Mouse (Mus musculus): ENCODE measurements around the gene Snx9. TPM values are rescaled to one million over a fixed set of nuclear protein-coding genes. Genes with fewer than 3 reads are reported as not detected.
A peak's percentile ranks its signal among the peaks of the same experiment; 100 is the strongest.

The Snx9 gene
- total RNA-seq, 2 experiments from 2014 or later = 21.0 to 23.9 TPM

DNA sequence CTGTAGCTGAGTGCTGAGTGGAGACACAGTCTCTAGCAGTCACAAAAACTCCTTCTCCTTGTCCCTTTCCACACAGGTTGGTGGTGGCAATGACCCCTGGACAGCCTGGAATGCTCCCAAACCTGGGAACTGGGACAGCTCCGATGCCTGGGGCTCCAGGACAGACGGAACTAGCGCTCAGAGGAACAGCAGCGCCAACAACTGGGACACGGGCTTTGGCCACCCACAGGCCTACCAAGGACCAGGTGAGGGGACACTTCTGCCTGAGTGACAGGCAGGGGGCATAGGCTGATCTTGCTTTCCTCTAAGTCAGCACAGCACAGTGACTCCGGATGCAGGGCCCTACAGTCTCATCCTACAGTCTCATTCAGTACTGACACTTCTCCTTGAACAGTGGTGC is 58.1 kb downstream of the Snx9 start:
- intact Hi-C loops (cut with DNase I; ENCODE audit: low total_unique reads) = no loop called here
- no peak for DNase-seq

DNA sequence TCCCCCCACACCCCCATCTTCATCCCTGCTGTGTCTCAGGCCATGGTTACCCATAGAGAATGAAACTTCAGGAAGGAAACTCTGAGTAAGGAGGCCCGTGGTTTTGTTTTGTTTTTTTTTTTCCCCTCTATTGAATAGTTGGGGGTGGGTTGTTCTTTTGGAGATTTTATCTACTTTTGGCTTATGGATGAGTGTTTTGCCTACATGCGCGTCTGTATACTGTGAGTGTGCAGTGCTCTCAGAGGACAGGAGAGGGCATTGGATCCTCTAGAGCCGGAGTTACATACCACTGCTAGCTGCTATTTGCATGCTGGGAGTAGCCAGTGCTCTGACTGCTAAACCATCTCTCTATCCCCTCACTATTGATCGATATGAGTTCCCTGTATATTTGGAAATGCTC is 60.3 kb downstream of the Snx9 start:
- no peak for DNase-seq
- intact Hi-C loops (cut with DNase I; ENCODE audit: low total_unique reads) = no loop called here

DNA sequence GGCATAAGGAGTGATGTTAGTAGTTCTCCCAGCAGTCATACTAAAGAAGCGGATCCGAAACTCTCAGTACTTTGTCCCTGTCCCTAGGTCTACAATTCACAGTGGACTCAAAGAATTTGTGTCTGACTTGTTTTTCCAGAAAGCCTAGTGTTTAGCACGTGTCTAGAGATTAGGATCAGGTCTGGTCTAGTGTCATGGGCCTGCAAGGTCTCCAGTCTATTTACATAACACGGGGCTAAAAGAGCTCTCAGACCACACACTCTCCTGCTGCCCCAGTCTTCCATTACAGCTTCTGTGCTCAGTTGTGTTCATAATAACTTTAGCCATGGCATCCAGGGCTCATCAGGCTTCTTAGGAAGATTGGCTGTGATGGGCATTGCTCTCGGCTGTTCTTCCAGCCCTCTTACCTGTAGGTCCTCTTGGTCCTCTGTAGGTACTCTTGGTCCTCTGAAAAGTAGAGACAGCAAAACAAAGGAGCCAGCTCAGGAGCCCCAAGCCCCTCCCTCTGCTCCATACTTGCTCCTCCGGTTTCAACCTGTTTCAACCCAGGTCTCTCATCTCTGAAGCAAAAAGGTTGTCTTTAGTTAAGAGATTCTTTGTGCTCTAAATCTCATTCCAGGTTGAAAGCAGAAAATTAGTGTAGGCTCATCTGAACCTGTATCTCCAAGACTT is 62.6 kb downstream of the Snx9 start:
- intact Hi-C loops (cut with DNase I; ENCODE audit: low total_unique reads) = no loop called here
- no peak for DNase-seq

DNA sequence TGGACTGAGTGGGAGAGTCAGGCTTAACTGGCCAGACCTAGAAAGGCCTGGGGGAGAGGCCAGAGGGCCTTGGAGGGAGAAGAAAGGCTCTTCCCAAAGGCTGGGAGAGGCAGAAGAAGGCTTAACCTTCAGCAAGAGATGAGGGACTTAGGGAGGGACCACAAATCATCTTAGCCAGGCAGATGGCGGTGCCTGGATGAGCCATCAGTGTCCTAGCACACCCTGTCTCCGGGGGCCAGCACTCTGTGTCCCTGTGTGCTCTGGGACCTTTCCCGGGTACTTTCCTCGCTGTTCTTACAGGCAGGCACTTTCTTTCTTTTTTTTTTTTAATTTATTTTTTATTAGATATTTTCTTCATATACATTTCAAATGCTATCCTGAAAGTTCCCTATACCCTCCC is 68.6 kb downstream of the Snx9 start:
- DNase-seq = no peak
- intact Hi-C loops (cut with DNase I; ENCODE audit: low total_unique reads) = no loop called here

DNA sequence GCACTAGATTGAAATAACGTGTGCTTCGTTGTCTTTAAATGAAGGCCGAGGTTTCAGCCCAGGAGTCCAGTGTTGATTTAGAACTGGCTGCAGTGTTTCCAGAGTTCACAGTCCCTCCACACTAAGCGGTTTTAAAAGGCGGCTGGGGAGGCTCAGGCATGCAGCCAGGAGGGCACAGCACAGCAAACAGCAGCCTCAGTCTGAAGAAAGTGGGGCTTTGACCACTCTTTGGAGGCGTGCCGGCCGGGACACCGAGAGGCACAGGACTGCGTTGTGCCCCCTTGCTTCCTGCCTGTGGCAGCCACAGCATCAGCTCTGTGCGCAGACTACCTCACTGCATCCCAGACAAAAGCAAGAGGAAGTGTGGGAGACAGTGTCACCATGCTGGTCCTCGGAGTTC is 70.5 kb downstream of the Snx9 start:
- intact Hi-C loops (cut with DNase I; ENCODE audit: low total_unique reads) = no loop called here
- DNase-seq = no peak

DNA sequence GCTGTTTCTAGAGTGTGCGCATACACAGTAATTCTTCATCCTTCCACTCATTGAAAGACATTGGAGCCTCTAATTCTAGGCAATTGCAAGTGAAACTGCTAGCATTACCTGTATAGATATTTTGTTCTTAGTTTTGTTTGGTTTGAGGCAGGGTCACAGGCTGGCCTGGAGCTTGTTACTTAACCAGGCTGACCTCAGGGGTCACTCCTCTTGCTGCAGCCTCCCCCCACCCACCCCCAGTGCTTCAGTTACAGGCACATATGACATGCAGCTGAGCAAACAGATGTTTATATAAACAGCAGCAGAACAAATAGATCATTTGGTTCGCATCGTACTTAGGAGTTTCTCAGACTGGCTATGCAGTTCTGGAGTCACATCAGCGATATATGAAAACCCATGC is 71.7 kb downstream of the Snx9 start:
- no peak for DNase-seq
- intact Hi-C loops (cut with DNase I; ENCODE audit: low total_unique reads) = no loop called here

DNA sequence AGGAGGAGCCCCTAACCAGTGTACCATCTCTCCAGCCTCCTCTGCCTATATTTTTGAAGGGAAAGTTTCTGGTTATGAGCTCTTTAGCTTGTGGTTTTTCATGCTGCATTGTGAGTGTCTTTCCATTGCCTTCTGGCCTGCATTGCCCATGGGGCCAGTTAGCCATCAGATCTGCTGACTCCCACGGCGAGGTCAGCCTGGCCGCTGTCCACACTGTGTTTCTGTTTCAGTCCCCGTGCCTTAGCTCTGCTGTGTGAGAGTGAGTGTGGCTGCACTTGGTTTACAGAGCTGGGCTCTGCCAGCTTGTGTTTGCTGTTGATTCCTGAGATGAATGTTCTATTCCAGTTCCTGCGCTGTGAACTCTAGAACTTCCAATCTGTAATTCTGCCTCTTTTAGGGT is 73.1 kb downstream of the Snx9 start:
- peak; percentile 66 for DNase-seq

DNA sequence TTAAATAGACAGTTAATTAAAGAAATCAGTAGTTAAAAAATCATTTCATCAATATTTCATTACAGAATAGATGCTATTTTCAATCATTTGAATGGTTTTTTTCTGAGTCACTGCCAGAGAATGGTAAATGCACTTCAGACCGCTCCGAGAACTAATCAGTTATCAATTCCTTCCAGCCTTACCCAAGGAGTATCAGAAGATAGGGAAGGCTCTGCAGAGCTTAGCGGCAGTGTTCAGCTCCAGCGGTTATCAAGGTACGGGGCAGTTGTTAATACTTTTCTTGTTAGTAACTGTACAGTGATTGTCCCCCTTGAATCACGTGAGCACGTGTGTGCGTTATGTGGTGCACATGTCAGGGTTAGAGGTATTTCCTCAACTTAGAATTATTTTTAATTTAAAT is 80.8 kb downstream of the Snx9 start:
- DNase-seq = no peak
- intact Hi-C loops (cut with DNase I; ENCODE audit: low total_unique reads) = no loop called here

More for the DNA sequence above, 73.1 kb downstream of the Snx9 start:
- intact Hi-C loops (cut with DNase I; ENCODE audit: low total_unique reads) = no loop called here

DNA sequence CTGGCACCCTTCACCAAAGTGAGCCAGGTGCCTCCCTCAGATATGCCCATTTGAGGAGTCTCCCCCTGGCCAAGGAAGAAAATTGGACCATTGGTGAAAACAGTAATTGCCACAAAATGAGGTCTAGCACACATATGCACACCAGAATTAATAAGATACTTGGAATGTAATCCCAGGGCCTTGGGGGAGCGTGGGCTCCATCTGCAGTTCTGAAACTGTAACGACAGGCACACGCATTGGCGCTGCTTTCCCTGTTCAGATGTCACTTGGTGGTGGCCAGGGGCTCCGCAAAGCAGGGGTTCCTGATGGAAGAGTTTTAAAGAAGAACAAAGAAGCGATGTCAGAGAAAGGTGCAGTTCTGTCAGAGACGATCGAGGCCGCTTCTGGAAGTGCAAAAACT is 82.2 kb downstream of the Snx9 start:
- intact Hi-C loops (cut with DNase I; ENCODE audit: low total_unique reads) = no loop called here
- DNase-seq = no peak

DNA sequence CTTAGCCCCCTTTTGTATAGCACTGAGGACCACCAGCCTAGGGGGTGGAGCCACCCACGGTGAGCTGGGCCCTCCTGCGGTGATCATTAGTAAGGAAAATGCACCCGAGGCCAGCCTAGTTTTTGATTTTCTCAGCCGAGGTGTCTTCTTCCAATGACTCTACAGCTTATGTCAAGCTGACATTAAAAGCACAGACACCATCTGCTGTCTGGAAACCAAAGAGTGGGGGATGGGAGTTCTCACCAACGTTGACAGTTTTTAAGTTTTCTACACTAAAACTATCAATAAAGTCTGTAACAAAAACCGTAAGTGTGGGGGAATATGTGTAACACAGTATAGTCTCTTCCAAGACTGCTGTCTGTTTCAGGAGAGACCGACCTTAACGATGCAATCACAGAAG is 83.1 kb downstream of the Snx9 start:
- intact Hi-C loops (cut with DNase I; ENCODE audit: low total_unique reads) = no loop called here
- no peak for DNase-seq

DNA sequence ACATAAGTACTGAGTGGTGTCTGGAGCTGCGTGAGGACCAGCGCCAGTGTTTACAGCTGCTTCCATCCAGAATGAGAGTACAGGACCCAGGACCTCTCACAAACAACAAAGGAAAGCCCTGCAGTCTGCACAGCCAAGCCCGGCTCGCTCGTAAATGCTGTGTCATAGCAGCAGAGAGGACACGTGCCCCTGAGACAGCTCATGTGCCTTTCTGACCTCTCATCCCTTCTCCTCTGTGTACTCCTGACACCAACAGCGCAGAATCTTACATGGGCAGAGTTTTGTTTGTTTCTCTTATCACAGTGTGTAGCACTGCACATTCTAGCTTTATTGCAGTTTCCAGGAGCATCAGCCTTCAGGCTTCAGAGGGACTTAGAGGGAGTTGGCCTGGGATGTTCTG is 85.6 kb downstream of the Snx9 start:
- no peak for DNase-seq
- intact Hi-C loops (cut with DNase I; ENCODE audit: low total_unique reads) = no loop called here

DNA sequence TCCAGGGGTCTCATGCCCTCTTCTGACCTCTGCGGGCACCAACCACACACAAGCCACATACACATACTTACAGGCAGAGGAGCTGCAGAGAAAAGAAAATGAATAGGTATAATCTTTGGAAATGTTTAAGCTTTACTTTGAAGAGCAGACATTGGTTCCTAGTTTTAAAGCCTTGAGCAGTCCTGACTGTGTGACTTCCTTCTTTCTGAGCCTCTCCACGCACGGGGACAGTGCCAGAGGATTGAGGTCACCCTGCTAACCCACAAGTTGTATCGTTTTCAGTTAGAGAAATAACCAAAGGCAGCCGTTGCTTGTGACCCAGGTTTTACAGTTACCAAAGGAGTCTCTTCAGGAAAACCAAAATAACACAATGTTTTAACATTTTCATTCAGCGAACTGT is 87.9 kb downstream of the Snx9 start:
- intact Hi-C loops (cut with DNase I; ENCODE audit: low total_unique reads) = no loop called here
- DNase-seq = no peak

DNA sequence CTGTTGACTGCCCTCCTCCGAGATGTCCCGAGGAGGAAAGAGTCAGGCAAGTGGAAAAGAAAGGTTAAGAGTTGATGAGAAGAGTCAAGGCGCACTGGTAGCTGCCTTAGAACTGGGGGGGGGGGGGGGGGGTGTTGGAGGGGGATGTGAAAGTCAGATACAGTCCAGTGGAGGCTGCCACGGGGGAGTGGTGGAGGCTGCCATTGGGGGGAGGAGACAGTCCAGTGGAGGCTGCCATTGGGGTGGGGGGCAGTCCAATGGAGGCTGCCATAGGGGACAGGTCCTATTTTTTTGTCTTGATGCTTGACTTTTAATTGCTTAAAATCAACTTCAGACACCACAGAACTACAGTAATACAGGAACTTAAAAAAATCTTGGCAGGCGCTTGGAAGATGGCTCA is 91.0 kb downstream of the Snx9 start:
- intact Hi-C loops (cut with DNase I; ENCODE audit: low total_unique reads) = no loop called here
- no peak for DNase-seq

DNA sequence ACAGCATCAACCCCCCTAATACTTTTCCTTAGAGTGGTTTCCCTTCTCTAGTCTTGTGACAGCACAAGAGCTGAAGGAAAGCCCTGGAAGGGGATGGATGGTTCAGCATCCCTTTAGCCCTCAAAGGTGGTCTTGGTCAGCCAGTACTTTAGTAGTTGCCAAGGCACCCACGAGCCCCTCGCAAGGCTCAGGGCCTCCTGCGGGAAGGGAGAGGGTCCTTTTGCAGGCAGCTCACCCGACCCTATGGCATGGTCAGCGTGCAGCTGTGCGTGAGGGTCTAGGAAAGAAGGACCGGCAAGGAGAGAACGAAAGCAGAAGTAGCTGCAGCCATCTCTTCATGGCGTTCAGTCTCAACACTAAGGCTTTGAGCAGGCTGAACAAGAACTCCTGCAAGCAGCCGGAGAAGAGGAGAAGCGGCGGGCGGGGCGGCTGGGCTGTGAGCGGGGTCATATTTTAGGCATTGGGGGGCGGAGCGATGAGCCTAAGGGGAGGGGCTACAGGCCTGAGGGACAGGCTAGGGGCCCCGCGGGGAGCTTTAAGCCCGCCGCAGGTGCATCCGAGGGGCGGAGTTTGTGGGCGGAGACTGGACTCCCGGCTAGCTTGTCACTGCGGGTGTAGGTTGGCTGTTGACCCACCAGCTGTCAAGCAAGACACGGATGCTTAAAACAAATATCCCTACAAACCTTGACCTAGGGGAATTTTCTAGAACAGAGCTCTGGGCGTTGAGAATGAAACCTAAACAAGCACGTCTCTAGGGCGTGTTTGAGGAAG is 93.6 kb downstream of the Snx9 start:
- DNase-seq = peak; percentile 80
- intact Hi-C loops (cut with DNase I; ENCODE audit: low total_unique reads) = no loop called here

DNA sequence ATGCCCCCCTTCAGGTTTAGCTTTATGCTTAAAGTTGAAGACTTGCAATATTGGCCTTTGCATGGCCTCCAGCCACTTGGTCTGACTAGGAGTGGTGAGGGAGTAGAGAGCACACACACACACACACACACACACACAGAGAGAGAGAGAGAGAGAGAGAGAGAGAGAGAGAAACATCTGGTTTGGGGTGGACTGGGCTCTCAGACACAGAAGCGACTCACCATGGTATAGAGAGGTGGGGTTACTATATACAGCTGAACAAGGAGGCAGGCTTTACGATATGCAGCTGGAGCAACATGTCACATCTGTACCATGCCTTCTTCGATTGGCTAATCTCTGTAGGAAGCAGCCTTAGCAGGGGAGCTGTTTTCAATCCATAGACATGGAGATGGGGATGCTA is 94.6 kb downstream of the Snx9 start:
- no peak for DNase-seq
- intact Hi-C loops (cut with DNase I; ENCODE audit: low total_unique reads) = no loop called here

DNA sequence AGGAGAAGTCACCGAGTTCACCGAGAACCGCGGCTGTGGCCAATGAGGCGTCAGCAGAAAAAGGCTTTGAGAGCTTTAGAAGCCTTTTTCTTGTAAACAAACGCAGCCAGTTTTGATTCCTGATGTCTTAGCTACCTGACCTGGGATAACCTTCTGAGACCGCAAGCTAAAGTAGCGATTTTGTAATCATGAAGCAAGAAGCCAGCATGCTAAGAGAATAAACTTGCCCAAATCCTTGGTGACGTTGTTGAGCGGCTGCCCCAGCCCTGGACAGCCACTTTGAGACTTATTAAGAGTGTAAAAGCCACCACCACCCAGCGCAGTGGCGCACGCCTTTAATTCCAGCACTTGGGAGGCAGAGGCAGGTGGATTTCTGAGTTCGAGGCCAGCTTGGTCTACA is 95.1 kb downstream of the Snx9 start:
- DNase-seq = no peak
- intact Hi-C loops (cut with DNase I; ENCODE audit: low total_unique reads) = no loop called here

DNA sequence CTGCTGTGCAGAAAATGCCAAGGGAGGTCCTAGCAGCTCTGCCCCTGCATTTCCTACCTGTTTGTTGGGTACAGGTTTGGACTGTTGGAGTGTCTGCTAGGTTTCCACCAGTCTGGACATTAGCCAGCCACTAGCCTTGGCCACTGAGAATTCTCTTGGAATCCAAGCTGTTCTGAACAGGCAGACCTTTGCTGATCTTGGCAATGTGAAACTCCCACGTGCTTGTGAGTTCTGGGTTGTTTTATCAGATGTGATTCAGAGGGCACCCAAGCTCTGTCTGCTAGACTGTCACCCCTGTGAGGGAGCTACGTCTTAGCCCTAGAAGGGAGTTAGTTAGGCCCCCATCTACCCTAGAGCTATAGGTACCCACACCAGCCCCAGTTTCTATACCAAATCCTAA is 96.3 kb downstream of the Snx9 start:
- no peak for DNase-seq
- intact Hi-C loops (cut with DNase I; ENCODE audit: low total_unique reads) = no loop called here

DNA sequence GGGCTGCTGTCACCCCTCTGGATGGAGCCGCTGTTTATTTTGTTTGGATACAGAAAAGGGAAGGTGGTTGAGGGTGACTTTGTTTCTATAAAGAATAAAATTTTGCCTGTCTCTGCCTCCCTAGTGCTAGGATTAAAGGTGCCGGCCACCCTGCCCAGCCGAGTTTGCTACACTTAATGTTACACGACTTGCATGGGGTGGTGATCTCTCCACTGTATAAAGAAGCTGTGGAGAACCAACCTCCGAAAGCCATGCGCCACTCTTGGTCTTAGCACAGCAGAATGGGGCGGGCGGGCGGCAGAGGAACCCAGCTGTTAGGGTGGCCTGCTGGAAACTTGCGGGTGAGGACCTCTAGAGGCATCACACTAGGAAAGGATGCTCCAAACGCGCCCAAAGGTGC is 98.7 kb downstream of the Snx9 start:
- intact Hi-C loops (cut with DNase I; ENCODE audit: low total_unique reads) = loop anchor here (5.0 kb wide), 2 partner anchors 47 to 77 kb away; no protein-coding TSS in a partner anchor
- DNase-seq = no peak

DNA sequence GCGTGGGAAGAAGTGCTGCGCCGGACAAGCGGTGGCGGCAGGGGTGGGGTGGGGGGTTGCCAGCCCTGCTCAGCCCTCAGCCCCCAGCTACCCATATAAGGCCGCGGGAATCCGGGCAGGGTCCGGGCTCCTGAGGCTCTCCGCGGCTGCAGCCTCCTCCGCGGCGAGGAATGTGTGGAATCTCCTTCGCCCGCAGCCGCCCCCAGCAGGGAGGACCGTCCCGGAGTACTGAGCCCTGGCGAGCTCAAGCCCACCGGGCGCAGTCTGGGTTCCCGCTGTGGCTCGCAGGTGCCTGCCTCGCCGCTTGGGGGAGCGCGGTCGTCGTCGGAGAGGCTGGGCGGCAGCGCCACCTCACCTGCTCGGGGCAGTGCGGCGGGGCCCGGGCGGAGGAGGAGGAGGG is 99.7 kb downstream of the Snx9 start:
- intact Hi-C loops (cut with DNase I; ENCODE audit: low total_unique reads) = loop anchor here (5.0 kb wide), 2 partner anchors 47 to 77 kb away; no protein-coding TSS in a partner anchor

DNA sequence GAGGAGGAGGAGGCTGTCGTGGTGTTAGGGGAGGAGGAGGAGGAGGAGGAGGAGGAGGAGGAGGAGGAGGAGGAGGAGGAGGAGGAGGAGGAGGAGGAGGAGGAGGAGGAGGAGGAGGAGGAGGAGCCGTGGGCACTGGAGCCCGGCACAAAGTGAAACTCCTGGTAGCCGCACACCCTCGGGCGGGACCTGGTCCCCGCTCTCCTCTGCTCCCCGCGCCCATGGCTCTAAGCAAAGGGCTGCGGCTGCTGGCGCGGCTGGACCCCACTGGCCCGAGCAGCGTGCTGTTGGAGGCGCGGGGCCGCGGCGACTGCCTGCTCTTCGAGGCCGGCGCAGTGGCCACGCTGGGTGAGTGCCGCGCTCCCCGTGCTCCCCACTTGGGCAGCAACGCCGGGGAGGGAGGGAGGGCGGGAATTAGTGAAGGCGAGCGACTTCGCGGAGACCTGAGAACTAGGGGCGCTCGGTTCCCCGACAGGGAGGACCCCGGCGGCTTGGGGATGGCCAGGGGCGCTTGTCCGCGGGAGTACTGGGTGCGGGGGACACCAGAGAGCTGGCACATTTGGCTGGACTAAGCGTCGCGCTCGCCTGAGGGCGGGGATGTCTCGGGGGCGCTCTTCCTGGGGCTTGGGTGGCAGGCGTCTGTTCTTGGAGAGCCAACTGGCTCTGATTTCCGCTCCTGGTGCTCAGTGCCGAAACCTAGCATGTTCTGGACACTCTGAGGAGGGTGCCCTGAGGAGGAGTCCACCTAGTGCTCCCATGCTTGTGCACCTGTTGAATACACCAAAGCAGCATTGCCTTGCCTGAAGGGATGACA is 100.3 kb downstream of the Snx9 start, which contains the start of gene Synj2:
Synj2 (plus strand) TSS at position 51 of the 814 bp plus-strand sequence.
- DNase-seq = peak; percentile 67
- intact Hi-C loops (cut with DNase I; ENCODE audit: low total_unique reads) = loop anchor here (5.0 kb wide), 2 partner anchors 46 to 76 kb away; no protein-coding TSS in a partner anchor

More for the DNA sequence above, 99.7 kb downstream of the Snx9 start:
- peak; percentile 85 for DNase-seq

Measured in gastrocnemius, postnatal 14 days (tissue).